Comparison of ENCODE assay signal across 9 mouse cellular contexts in genomic region chr5:128877425-128878035, GRCm38 (mm10).
A peak's percentile ranks its signal among the peaks of the same experiment; 100 is the strongest.
DNase-seq lines count a peak whose midpoint lies in the region; ATAC-seq lines count a peak whose summit lies in the region.
"Had no signal": no experiment of that assay in that cellular context is flagged by ENCODE, and none has a peak within 500 bp of the region (broad histone marks: within the 10 kb centered on the region; RNA-seq: fewer than 3 reads in every experiment).

No protein-coding gene starts in this region.

- no peak overlapping the region for H3K4me2 ChIP-seq in midbrain, embryonic 16.5 days (ENCODE audit: low read length)
- H3K4me2 ChIP-seq: limb, embryonic 13.5 days had no signal

- H3K9ac ChIP-seq in midbrain, embryonic 16.5 days (ENCODE audit: low read depth, low read length), result no peak overlapping the region
- H3K9ac ChIP-seq: limb, embryonic 13.5 days had no signal

- no peaks in the 10 kb centered on the region for H3K9me3 ChIP-seq in midbrain, embryonic 16.5 days (replicated peaks; ENCODE audit: control insufficient read depth, low read length, poor library complexity, severe bottlenecking)
- H3K9me3 ChIP-seq: limb, embryonic 13.5 days had no signal

- intact Hi-C loops in heart, postnatal 25 days (cut with DNase I), result no loop called here

- H3K4me1 ChIP-seq in midbrain, embryonic 16.5 days (ENCODE audit: control insufficient read depth, insufficient read depth, low read length), result peaks cover 11% of the 10 kb centered on the region

- peak; percentile 63 for DNase-seq in brain, embryonic 18.5 days (ENCODE audit: low read depth, low spot score)
- DNase-seq in cerebellum, adult 18-20 months, result peak; percentile 57 to 69
- no peak for DNase-seq in heart, postnatal 25 days (ENCODE audit: low spot score)
- DNase-seq in spleen, postnatal 36 days (ENCODE audit: low spot score in 2 of 2), result no peak
- DNase-seq in lung, postnatal 10 days, result no peak
- DNase-seq: heart, adult 2 months had no signal

- no peaks in the 10 kb centered on the region for H3K36me3 ChIP-seq in midbrain, embryonic 16.5 days (ENCODE audit: control insufficient read depth, insufficient read depth, low read length)
- H3K36me3 ChIP-seq: limb, embryonic 13.5 days had no signal

- whole genome bisulfite sequencing in midbrain, embryonic 16.5 days, result 15% methylated on average over 16 of the region's 16 CpGs

- ATAC-seq in hematopoietic stem cell, adult 5-6 weeks (replicated peaks in 1 of 2; ENCODE audit: insufficient read depth in 1 of 2, low FRiP score in 2 of 2, low TSS enrichment in 1 of 2, low read depth in 1 of 2, poor library complexity in 2 of 2, severe bottlenecking in 2 of 2), result 0 out of 4 replicates have a peak, but pooled peaks have one; percentile 25 to 37
- ATAC-seq in midbrain, embryonic 16.5 days, result peak; percentile 74

- no peaks in the 10 kb centered on the region for H3K27me3 ChIP-seq in midbrain, embryonic 16.5 days (ENCODE audit: control insufficient read depth, insufficient read depth, low read depth, low read length)

- no peak overlapping the region for H3K4me3 ChIP-seq in midbrain, embryonic 16.5 days (ENCODE audit: low read depth, low read length)
- H3K4me3 ChIP-seq: heart, adult 2 months; limb, embryonic 13.5 days had no signal

- peak overlapping the region; percentile 20; the same call in 1 of the 2 replicates for H3K27ac ChIP-seq in midbrain, embryonic 16.5 days (ENCODE audit: low read length)
- H3K27ac ChIP-seq: heart, adult 2 months; limb, embryonic 13.5 days had no signal

Comparison
In these comparisons a context has a peak if more than half of its experiments do, and no peak if none do; other contexts are left out.
1. DNase-seq: peak in brain, embryonic 18.5 days (single experiment) and cerebellum, adult 18-20 months (2 of 2); none in heart, postnatal 25 days (single experiment), spleen, postnatal 36 days (0 of 2) and lung, postnatal 10 days (single experiment).